Mouse (Mus musculus) liver, adult 2 months (tissue): ENCODE results near the gene Morn1. TPM values are rescaled to one million over a fixed set of nuclear protein-coding genes. Genes with fewer than 3 reads are reported as not detected.

Experiments
- DNase-seq: peaks from one replicate; pipeline ENCODE4 v3.0.0-alpha.2; 2011; ENCODE audit warnings: low read depth, low spot score; ENCODE audit errors: extremely low read depth
- H3K27ac ChIP-seq: fragments of 200-500 bp; replicated peaks from 2 replicates; pipeline ENCODE4 v1.5.1; 2012; ENCODE audit warnings: low read depth, mild to moderate bottlenecking, control low read depth, inconsistent platforms, low read length; ENCODE audit not compliant: insufficient read depth
- H3K27me3 ChIP-seq: fragments of 200-500 bp; 2 replicates; pipeline ENCODE4 v1.6.1; 2012; ENCODE audit warnings: mild to moderate bottlenecking, moderate library complexity, low read length, inconsistent platforms; ENCODE audit not compliant: control insufficient read depth, insufficient read depth
- H3K36me3 ChIP-seq: fragments of 200-500 bp; 2 replicates; pipeline ENCODE4 v1.6.1; 2012; ENCODE audit warnings: low read length, inconsistent platforms; ENCODE audit not compliant: control insufficient read depth, insufficient read depth
- H3K4me1 ChIP-seq: fragments of 200-500 bp; 2 replicates; pipeline ENCODE4 v1.6.1; 2011; ENCODE audit warnings: low read length; ENCODE audit not compliant: control insufficient read depth, insufficient read depth
- H3K4me3 ChIP-seq: fragments of 200-500 bp; 2 replicates; pipeline ENCODE4 v1.5.1; 2011; ENCODE audit warnings: low read depth, mild to moderate bottlenecking, control low read depth, low read length, moderate library complexity; ENCODE audit not compliant: insufficient read depth
- H3K79me2 ChIP-seq: fragments of 200-500 bp; 2 replicates; pipeline ENCODE4 v1.6.1; 2012; ENCODE audit warnings: inconsistent platforms, mild to moderate bottlenecking, low read length, moderate library complexity; ENCODE audit not compliant: control insufficient read depth, insufficient read depth
- H3K9ac ChIP-seq: fragments of 200-500 bp; 2 replicates; pipeline ENCODE4 v1.6.1; 2012; ENCODE audit warnings: low read depth, mild to moderate bottlenecking, control low read depth, inconsistent platforms, low read length
- CTCF ChIP-seq: fragments of 200-500 bp; IDR thresholded peaks from 2 replicates; pipeline ENCODE4 v1.5.1; 2011; ENCODE audit warnings: low read depth, low read length, control low read depth
- POLR2A ChIP-seq: fragments of 200-500 bp; IDR thresholded peaks from 2 replicates; pipeline ENCODE4 v1.6.1; 2011; ENCODE audit warnings: low read length, control low read depth; ENCODE audit not compliant: insufficient read depth; ENCODE audit errors: extremely low read depth
- WGBS: fragments of 180-500 bp; shearing (Covaris S2); methylation state at CpG from one replicate; pipeline ENCODE4 v1.1.7; 2018; 5-methylcytosine and 5-hydroxymethylcytosine counted together
- polyA plus RNA-seq: library from polyadenylated mRNA; depleted of rRNA; stranded (reverse); fragments of >200 nt; gene quantifications from 2 replicates; pipeline ENCODE4 v1.2.3, GENCODE M21; 2012
- total RNA-seq: library from RNA; depleted of rRNA; stranded (reverse); fragments of >200 nt; gene quantifications from 2 replicates; pipeline ENCODE4 v1.2.3, GENCODE M21; 2014

The Morn1 gene
- total and polyA plus RNA-seq, 2 experiments: 3.6 to 4.2 TPM

DNA sequence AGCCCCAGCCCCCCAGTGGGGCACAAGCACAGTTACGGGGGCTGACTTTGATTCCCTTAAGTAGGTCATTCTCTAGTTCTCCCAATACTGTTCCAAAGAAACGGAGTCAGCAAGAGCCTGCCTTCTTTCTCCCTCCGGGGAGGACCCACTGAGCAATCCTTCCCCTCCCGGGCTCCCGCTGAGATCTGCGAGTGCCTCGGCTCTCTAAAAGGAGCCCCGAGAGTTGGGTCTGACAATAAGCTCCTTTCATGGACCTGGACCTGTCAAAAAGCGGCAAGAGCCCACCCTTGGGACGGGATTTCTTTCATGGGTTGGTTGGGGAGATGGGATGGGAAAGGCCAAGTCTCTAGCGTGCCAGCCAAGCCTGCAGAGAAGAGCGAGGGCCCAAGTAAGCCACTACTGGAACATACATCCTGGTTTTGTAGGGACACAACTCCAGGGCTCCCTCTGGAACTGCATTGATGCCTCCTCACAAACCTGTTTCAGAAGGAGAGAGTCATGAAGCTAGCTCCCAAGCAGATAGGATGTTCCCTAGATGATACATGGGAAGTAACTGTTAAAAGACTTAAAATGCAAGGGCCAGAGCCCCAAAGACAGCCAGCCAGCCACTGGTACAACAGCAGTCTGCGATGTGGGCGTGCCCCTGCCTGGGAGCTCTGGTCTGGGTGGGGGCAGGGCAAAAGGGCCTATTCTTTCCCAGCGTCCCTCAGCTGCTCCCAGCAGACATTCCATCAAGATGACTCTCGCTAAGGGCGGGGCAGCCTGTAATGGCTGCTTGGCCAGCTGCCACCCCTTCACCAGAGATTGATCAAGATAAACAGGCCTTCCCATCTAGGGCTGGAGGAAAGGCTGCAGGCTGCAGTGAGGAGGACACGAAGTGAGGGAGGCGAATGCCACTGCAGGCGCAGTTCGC is 86.8 kb downstream of the Morn1 start:
- 63% methylated on average over 21 of the region's 21 CpGs for WGBS
- H3K9ac ChIP-seq: no peak overlapping the region
- no peaks in the 10 kb centered on the region for H3K27me3 ChIP-seq
- H3K4me1 ChIP-seq: peaks cover 21% of the 10 kb centered on the region
- TF ChIP-seq CTCF: no peak
- no peak for TF ChIP-seq POLR2A
- peaks cover 84% of the 10 kb centered on the region for H3K79me2 ChIP-seq
- DNase-seq: no peak
- H3K27ac ChIP-seq: no peak overlapping the region
- no peaks in the 10 kb centered on the region for H3K36me3 ChIP-seq
- no peak overlapping the region for H3K4me3 ChIP-seq

DNA sequence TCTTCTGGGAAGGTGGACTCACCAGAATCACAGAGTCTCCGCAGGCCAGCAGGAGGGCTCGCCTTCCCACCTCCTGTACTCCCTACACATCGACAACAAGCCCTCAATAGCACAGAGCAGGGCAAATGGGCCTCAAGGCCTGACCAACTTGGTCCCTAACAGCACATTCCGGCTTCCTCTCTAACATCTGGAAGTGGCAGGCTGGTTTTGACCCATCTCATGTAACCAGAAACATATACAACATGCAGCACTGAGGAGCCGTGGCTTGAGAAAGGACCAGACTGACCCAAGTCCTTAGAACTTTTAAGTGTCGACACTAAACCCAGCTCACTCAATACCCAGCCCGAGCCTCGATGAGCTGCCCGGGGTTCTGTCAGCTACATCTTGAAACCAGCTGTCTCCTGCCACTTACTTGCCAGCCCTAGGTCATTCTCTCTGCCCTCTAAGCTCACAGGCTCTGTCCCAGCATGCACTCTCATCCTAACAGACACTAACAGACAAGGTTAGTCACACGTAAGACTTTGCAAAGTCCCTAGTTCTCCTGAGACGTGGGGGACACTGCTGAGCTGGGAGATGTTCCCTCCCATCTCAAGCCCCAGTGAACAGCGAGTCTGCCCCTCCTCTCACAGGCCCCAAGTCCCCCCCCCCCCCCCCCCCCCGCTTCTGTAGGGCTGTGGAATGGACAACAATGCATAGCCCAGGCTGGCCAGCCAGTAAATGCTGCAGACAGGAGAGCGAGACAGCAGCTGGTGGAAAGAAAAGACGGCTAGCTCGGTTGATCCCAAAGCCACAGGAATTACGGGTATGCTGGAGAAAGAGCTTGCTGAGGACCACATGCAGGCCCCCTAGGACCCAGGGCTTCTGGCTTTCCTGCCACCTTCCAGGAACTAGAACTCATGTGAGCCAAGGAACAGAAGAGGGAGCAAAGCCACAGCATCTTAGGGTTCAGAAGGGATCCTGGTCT is 87.7 kb downstream of the Morn1 start:
- Histone ChIP-seq H3K79me2 (peaks cover 80% of the 10 kb centered on the region), H3K27ac (no peak overlapping the region), H3K4me1 (peaks cover 23% of the 10 kb centered on the region), H3K9ac (no peak overlapping the region), H3K27me3 (no peaks in the 10 kb centered on the region), H3K4me3 (no peak overlapping the region), H3K36me3 (no peaks in the 10 kb centered on the region)
- DNase-seq: no peak
- 69% methylated on average over 17 of the region's 17 CpGs for WGBS
- TF ChIP-seq POLR2A: no peak
- TF ChIP-seq CTCF: no peak

DNA sequence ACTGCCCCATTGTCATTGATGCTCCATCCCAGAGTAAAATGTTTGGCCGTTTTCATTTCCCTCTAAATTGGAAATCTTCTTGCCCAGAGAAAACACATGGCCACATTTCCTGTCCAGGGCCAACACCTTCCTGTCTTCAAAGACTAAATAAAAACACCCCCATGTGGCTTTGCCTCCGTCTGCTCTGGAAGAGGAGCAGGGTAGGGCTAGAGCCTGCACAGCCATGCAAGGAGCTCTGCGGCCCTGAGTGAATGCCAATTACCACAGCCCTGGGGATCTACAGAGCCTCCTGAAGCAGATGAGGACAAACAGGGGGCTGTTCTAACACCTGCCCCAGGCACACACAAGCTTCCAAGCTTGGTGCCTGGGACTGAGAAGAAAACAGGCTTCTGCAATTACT is 89.8 kb downstream of the Morn1 start:
- no peak overlapping the region for H3K9ac ChIP-seq
- no peak for DNase-seq

DNA sequence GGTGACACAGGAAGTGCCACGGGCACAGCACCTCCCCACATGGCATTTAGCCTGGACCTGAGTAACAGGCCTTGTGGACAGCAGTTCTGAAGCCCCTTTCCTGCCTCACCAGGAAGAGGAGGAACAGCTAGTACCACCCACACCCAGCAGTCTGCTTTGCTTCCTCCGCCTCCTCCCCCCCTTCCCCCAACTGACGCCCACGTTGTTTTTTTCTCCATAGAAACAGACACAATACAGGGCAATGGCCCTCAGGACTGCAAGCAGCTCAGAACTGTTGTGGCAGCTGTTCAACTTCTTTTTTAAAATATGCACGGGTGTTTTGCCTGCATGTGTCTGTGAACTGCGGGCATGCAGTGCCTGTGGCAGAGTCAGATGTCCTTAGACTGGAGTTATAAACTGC is 91.9 kb downstream of the Morn1 start:
- Histone ChIP-seq H3K9ac (no peak overlapping the region), H3K4me1 (peaks cover 26% of the 10 kb centered on the region), H3K79me2 (peaks cover 65% of the 10 kb centered on the region), H3K27me3 (no peaks in the 10 kb centered on the region), H3K36me3 (no peaks in the 10 kb centered on the region), H3K4me3 (no peak overlapping the region), H3K27ac (peak overlapping the region; percentile 12; the same call in 1 of the 2 replicates)
- TF ChIP-seq POLR2A (no peak), CTCF (no peak)
- DNase-seq: peak; percentile 37
- 12% methylated on average over 6 of the region's 6 CpGs for WGBS

More for the DNA sequence above, 89.8 kb downstream of the Morn1 start:
- Histone ChIP-seq H3K27me3 (no peaks in the 10 kb centered on the region), H3K4me1 (peaks cover 23% of the 10 kb centered on the region), H3K27ac (no peak overlapping the region), H3K4me3 (no peak overlapping the region), H3K79me2 (peaks cover 71% of the 10 kb centered on the region), H3K36me3 (no peaks in the 10 kb centered on the region)
- WGBS: 86% methylated on average over 3 of the region's 3 CpGs
- no peak for TF ChIP-seq POLR2A
- TF ChIP-seq CTCF: no peak

DNA sequence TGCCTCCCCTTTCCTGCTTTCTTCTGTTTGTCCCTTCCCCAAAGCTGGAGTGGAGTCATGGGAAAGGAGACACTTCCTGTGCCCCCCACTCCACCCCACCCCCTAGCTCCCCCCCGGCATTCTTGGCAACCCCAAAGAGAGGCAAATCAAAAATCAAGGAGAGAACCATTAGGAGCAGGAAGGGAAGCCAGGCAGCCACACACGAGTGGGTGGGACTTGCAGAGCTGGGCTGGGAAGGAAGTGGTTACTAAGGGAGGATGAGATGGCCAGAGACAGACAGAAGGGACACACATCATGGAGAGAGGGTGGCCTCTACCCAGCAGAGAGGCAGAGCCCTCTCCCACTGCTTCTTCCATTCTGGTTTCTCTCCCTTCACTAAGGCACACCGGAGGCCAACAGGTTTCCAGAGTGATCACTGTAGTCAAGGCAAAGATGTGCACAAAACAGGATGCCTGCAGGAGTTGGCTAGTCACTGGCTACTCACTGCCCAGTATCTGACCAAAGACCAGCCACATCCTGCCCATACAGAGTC is 92.7 kb downstream of the Morn1 start:
- DNase-seq: no peak
- Histone ChIP-seq H3K36me3 (no peaks in the 10 kb centered on the region), H3K79me2 (peaks cover 65% of the 10 kb centered on the region), H3K4me1 (peaks cover 21% of the 10 kb centered on the region), H3K27me3 (no peaks in the 10 kb centered on the region), H3K9ac (no peak overlapping the region), H3K4me3 (no peak overlapping the region), H3K27ac (peak overlapping the region; percentile 15; the same call in 1 of the 2 replicates)
- WGBS: 38% methylated on average over 3 of the region's 3 CpGs
- TF ChIP-seq POLR2A: no peak
- no peak for TF ChIP-seq CTCF
